7 mouse cellular contexts compared by ENCODE assay signal in genomic region chr16:18677746-18678679, GRCm38 (mm10). TPM values are rescaled to one million over a fixed set of nuclear protein-coding genes. Genes with fewer than 3 reads are reported as not detected.
DNase-seq lines count a peak whose midpoint lies in the region; ATAC-seq and TF ChIP-seq lines count a peak whose summit lies in the region.

No protein-coding gene starts in this region.

- CTCF ChIA-PET in Patski (lab: Charles Lee) = interaction anchor here (1.1 to 2.2 kb wide), 6 partner anchors 13 to 229 kb away, joined by 3 to 9 read pairs (median 4); no protein-coding TSS in a partner anchor

- peaks cover 6 to 21% of the 10 kb centered on the region in 2 experiments; a peak in 3 of 4 replicates for H3K4me1 ChIP-seq in CH12.LX (ENCODE audit: control insufficient read depth in 1 of 2, insufficient read depth in 2 of 2)

- no peak overlapping the region for H3K4me3 ChIP-seq in CH12.LX (replicated peaks in 1 of 3; ENCODE audit: low read depth in 2 of 3, low read length in 2 of 3, poor library complexity in 1 of 3)

- H3K4me2 ChIP-seq in CH12.LX (ENCODE audit: insufficient read depth, low read depth, poor library complexity, severe bottlenecking) = peak overlapping the region; percentile 27

- no peak for TF ChIP-seq POLR2A in CH12.LX (IDR thresholded peaks at IDR 0.05; ENCODE audit: low read depth, low read length)

- dilution Hi-C loops in CH12.LX (cut with MboI; ENCODE audit: extremely low pct_ligation_motif_present, extremely low pct_unique_long_range_greater_than_20kb, low sequenced_read_pairs) = no loop called here

- no peaks in the 10 kb centered on the region for H3K79me2 ChIP-seq in CH12.LX (replicated peaks; ENCODE audit: control insufficient read depth, extremely low read depth, insufficient read depth, poor library complexity, severe bottlenecking)

- peak; percentile 88 for TF ChIP-seq RAD21 in CH12.LX (IDR thresholded peaks at IDR 0.05; ENCODE audit: low read depth, low read length)

- POLR2A ChIA-PET in Patski (lab: Charles Lee) = interaction anchor here (0.6 kb wide), 1 partner anchor 9 kb away, joined by 5 read pairs; no protein-coding TSS in a partner anchor

- H3K27me3 ChIP-seq in CH12.LX (replicated peaks) (no peaks in the 10 kb centered on the region), Patski (no peaks in the 10 kb centered on the region)

- no peak for TF ChIP-seq EP300 in CH12.LX (IDR thresholded peaks at IDR 0.05; ENCODE audit: low read length)

- TF ChIP-seq CTCF in CH12.LX (conservative IDR thresholded peaks at IDR 0.05 in 1 of 2, IDR thresholded peaks at IDR 0.05 in 1 of 2; ENCODE audit: low read depth in 2 of 2, low read length in 2 of 2) (peak; percentile 91 to 97), Patski (IDR thresholded peaks at IDR 0.05) (peak; percentile 82)

- no peak overlapping the region for H3K27ac ChIP-seq in CH12.LX (ENCODE audit: insufficient read depth, low read depth)

- no peaks in the 10 kb centered on the region for H3K36me3 ChIP-seq in CH12.LX (replicated peaks in 1 of 2; ENCODE audit: control insufficient read depth in 1 of 2, insufficient read depth in 1 of 2, low read length in 1 of 2)

- ATAC-seq in Patski = no peak
- peak; percentile 88 for ATAC-seq in granulocyte monocyte progenitor cell, adult 5-6 weeks (replicated peaks; ENCODE audit: poor library complexity, severe bottlenecking)
- ATAC-seq in megakaryocyte progenitor cell, adult 5-6 weeks (replicated peaks; ENCODE audit: poor library complexity) = peak; percentile 90

- no peak overlapping the region for H3K9ac ChIP-seq in CH12.LX (ENCODE audit: insufficient read depth, low read depth)

- peak; percentile 81 for DNase-seq in CH12.LX (ENCODE audit: extremely low read depth)
- DNase-seq in Patski (ENCODE audit: low read depth, low spot score) = no peak
- DNase-seq in cerebellum, postnatal 25 days = peak; percentile 55 to 75
- peak; percentile 72 to 76 for DNase-seq in layer of hippocampus, postnatal 10 days (ENCODE audit: low spot score in 2 of 2)
- peak; percentile 47 to 84 for DNase-seq in spleen, postnatal 10 days (ENCODE audit: low spot score in 2 of 2)

- in situ Hi-C loops in CH12.LX (cut with MboI; ENCODE audit: low pct_ligation_motif_present, low pct_unique_long_range_greater_than_20kb, low sequenced_read_pairs) (loop anchor here (5.0 to 25.0 kb wide), 3 partner anchors 41 to 584 kb away; no protein-coding TSS in a partner anchor), Patski (cut with MboI; ENCODE audit: low pct_unique_long_range_greater_than_20kb) (loop anchor here (5.0 kb wide), 1 partner anchor 236 kb away; no protein-coding TSS in a partner anchor)

- H3K9me3 ChIP-seq in CH12.LX (replicated peaks; ENCODE audit: low read length) = no peaks in the 10 kb centered on the region

TF ChIP-seq in CH12.LX, 34 proteins besides CTCF, POLR2A, EP300 and RAD21:
- TF ChIP-seq E2F4 (IDR thresholded peaks at IDR 0.05; ENCODE audit: insufficient replicate concordance, low read depth, low read length) = no peak
- peak; percentile 20; the same call in 1 of the 2 replicates for TF ChIP-seq ZC3H11A (IDR thresholded peaks at IDR 0.05; ENCODE audit: low read depth, low read length)
- TF ChIP-seq BHLHE40 (IDR thresholded peaks at IDR 0.05; ENCODE audit: low read depth, low read length) = no peak; the same call in 1 of the 2 replicates
- peak; percentile 94 for TF ChIP-seq SMC3 (IDR thresholded peaks at IDR 0.05; ENCODE audit: low read depth, low read length)
- TF ChIP-seq KAT2A (IDR thresholded peaks at IDR 0.05; ENCODE audit: insufficient replicate concordance, low read length) = no peak
- TF ChIP-seq MXI1 (IDR thresholded peaks at IDR 0.05; ENCODE audit: low read depth, low read length) = no peak
- TF ChIP-seq ELF1 (IDR thresholded peaks at IDR 0.05; ENCODE audit: low read depth, low read length) = no peak
- TF ChIP-seq IRF4 (IDR thresholded peaks at IDR 0.05; ENCODE audit: low read depth, low read length) = peak; percentile 28; the same call in 1 of the 2 replicates
- TF ChIP-seq NRF1 (IDR thresholded peaks at IDR 0.05; ENCODE audit: low read depth, low read length) = no peak
- TF ChIP-seq MAZ (IDR thresholded peaks at IDR 0.05; ENCODE audit: low read depth, low read length) = no peak
- TF ChIP-seq PAX5 (IDR thresholded peaks at IDR 0.05; ENCODE audit: low read length) = no peak
- peak; percentile 89 for TF ChIP-seq MEF2A (IDR thresholded peaks at IDR 0.05; ENCODE audit: borderline replicate concordance, low read depth, low read length)
- TF ChIP-seq ZMIZ1 (IDR thresholded peaks at IDR 0.05; ENCODE audit: low read depth, low read length) = no peak

RNA-seq across cellular contexts. Expression of gene Sept5, which starts 48.3 kb away (rescaled TPM):
- total RNA-seq in CH12.LX (2012; rRNA removed) (1.8 and 3.9 TPM in 2 replicates), CH12.LX (2014; rRNA removed) (0.20 and 0.63 TPM in 2 replicates)
- polyA plus RNA-seq in CH12.LX (2012; ENCODE audit: insufficient read length, low read depth) (0.35 and 0.56 TPM in 2 replicates), Patski (2021) (28.2 TPM)
- not detected in 2 replicates for total RNA-seq in granulocyte monocyte progenitor cell, adult 5-6 weeks (2014; fragmentation: Nextera tagmentation)
- 1.8 and 2.6 TPM in 2 replicates for total RNA-seq in granulocyte monocyte progenitor cell, adult 5-6 weeks (2017)
- total RNA-seq in layer of hippocampus, postnatal 10 days (2021) = 100 to 1,000 TPM; 543 to 588 TPM
- 7.0 and 9.1 TPM in 2 replicates for total RNA-seq in megakaryocyte progenitor cell, adult 5-6 weeks (2015)
- 2.6 and 8.7 TPM in 2 replicates for total RNA-seq in megakaryocyte progenitor cell, adult 5-6 weeks (2017)

RNA-seq across cellular contexts. Expression of gene Gm49601, which starts 51.8 kb away (rescaled TPM):
- total RNA-seq in CH12.LX (2012; rRNA removed) = 0.71 and 1.4 TPM in 2 replicates
- not detected in 2 replicates for total RNA-seq in CH12.LX (2014; rRNA removed)
- 0.46 TPM in 1 of 2 replicates, not detected in the other for polyA plus RNA-seq in CH12.LX (2012; ENCODE audit: insufficient read length, low read depth)
- polyA plus RNA-seq in Patski (2021) = 6.1 TPM
- 1.9 TPM in 1 of 2 replicates, not detected in the other for total RNA-seq in granulocyte monocyte progenitor cell, adult 5-6 weeks (2014; fragmentation: Nextera tagmentation)
- not detected in 2 replicates for total RNA-seq in granulocyte monocyte progenitor cell, adult 5-6 weeks (2017)
- 10 to 100 TPM; 84.8 to 98.2 TPM for total RNA-seq in layer of hippocampus, postnatal 10 days (2021)
- 0.79 and 1.4 TPM in 2 replicates for total RNA-seq in megakaryocyte progenitor cell, adult 5-6 weeks (2015)
- total RNA-seq in megakaryocyte progenitor cell, adult 5-6 weeks (2017) = 1.4 and 3.5 TPM in 2 replicates

RNA-seq across cellular contexts. Expression of gene Gp1bb, which starts 55.8 kb away (rescaled TPM):
- total RNA-seq in CH12.LX (2012; rRNA removed) = not detected in 2 replicates
- not detected in 2 replicates for total RNA-seq in CH12.LX (2014; rRNA removed)
- polyA plus RNA-seq in CH12.LX (2012; ENCODE audit: insufficient read length, low read depth) = not detected in 2 replicates
- 0.91 TPM for polyA plus RNA-seq in Patski (2021)
- total RNA-seq in granulocyte monocyte progenitor cell, adult 5-6 weeks (2014; fragmentation: Nextera tagmentation) = not detected in 2 replicates
- not detected in 2 replicates for total RNA-seq in granulocyte monocyte progenitor cell, adult 5-6 weeks (2017)
- 1 to 10 TPM; 4.9 to 5.4 TPM for total RNA-seq in layer of hippocampus, postnatal 10 days (2021)
- 0.76 TPM in 1 of 2 replicates, not detected in the other for total RNA-seq in megakaryocyte progenitor cell, adult 5-6 weeks (2015)
- total RNA-seq in megakaryocyte progenitor cell, adult 5-6 weeks (2017) = 0.25 TPM in 1 of 2 replicates, not detected in the other

Comparison
In these comparisons a context has a peak if more than half of its experiments do, and no peak if none do; other contexts are left out.
1. RNA of gene Sept5, which starts 48.3 kb away (total RNA-seq): 543 to 588 TPM in layer of hippocampus, postnatal 10 days; 2.6 to 9.1 TPM in megakaryocyte progenitor cell, adult 5-6 weeks, 0.20 to 3.9 TPM in CH12.LX and 1.8 to 2.6 TPM in granulocyte monocyte progenitor cell, adult 5-6 weeks; every median in the first group is over 10 times any median in the second.
2. RNA of gene Gm49601, which starts 51.8 kb away (total RNA-seq): 84.8 to 98.2 TPM in layer of hippocampus, postnatal 10 days; 0.79 to 3.5 TPM in megakaryocyte progenitor cell, adult 5-6 weeks, 1.9 TPM in granulocyte monocyte progenitor cell, adult 5-6 weeks and 0.71 to 1.4 TPM in CH12.LX; every median in the first group is over 10 times any median in the second.